Mouse (Mus musculus) megakaryocyte-erythroid progenitor cell, adult 5 weeks (primary cell): ENCODE data around the gene Oxgr1. TPM values are rescaled to one million over a fixed set of nuclear protein-coding genes. Genes with fewer than 3 reads are reported as not detected.

Source experiments
- polyA plus RNA-seq: library from polyadenylated mRNA; stranded (reverse); fragments of >175 nt; gene quantifications from 2 replicates; pipeline ENCODE4 v1.2.3, GENCODE M21; 2012

Gene Oxgr1
- polyA plus RNA-seq: not detected in 2 replicates

GRCm38 (mm10) chr14:120042187-120042820, at the start of gene Oxgr1:
Gene Oxgr1 (minus strand): TSS chr14:120042435.

Other genes starting within 250 kb of the Oxgr1 start
- gene Mbnl2, start 233.2 kb upstream of the Oxgr1 start, polyA plus RNA-seq: 23.2 and 29.1 TPM in 2 replicates